Mouse (Mus musculus) ES-E14 (cell line): Measurements from ENCODE around the gene Mlxip.

ENCODE experiments used
- CHD2 ChIP-seq: IDR thresholded peaks from 2 replicates; pipeline ENCODE4 v1.6.1; 2014; ENCODE audit warnings: mild to moderate bottlenecking, low read depth, low read length, inconsistent platforms
- HCFC1 ChIP-seq: IDR thresholded peaks from 2 replicates; pipeline ENCODE4 v1.6.1; 2012; ENCODE audit warnings: low read length, inconsistent platforms, borderline replicate concordance; ENCODE audit not compliant: insufficient read depth

GRCm38 (mm10) chr5:123344963-123345852, 49.4 kb upstream of the Mlxip start:
- TF ChIP-seq HCFC1 = no peak
- peak; percentile 32; the same call in 1 of the 2 replicates for TF ChIP-seq CHD2
